7 mouse cellular contexts compared by ENCODE assay signal in genomic region chr9:88482829-88483396, GRCm38 (mm10). TPM values are rescaled to one million over a fixed set of nuclear protein-coding genes. Genes with fewer than 3 reads are reported as not detected.
A peak's percentile ranks its signal among the peaks of the same experiment; 100 is the strongest.
DNase-seq lines count a peak whose midpoint lies in the region; ATAC-seq and TF ChIP-seq lines count a peak whose summit lies in the region.

No protein-coding gene starts in this region.

- TF ChIP-seq POLR2A in bone marrow macrophage, adult 2 months (IDR thresholded peaks at IDR 0.05; ENCODE audit: borderline replicate concordance, low read depth, low read length) = no peak
- TF ChIP-seq POLR2A in small intestine, adult 2 months (IDR thresholded peaks at IDR 0.05; ENCODE audit: low read depth, low read length) = no peak; the same call in 1 of the 2 replicates

- H3K4me2 ChIP-seq in heart, embryonic 16.5 days (ENCODE audit: low read depth, low read length) = peak overlapping the region; percentile 78

- H3K27ac ChIP-seq in bone marrow macrophage, adult 2 months (ENCODE audit: insufficient read depth, low read depth, low read length) = peak overlapping the region; percentile 91
- H3K27ac ChIP-seq in forebrain, embryonic 10.5 days = peak overlapping the region; percentile 99
- H3K27ac ChIP-seq in heart, embryonic 16.5 days (ENCODE audit: low read length) = peak overlapping the region; percentile 100
- H3K27ac ChIP-seq in macrophage = peak overlapping the region; percentile 72
- H3K27ac ChIP-seq in small intestine, adult 2 months (ENCODE audit: insufficient read depth, low read depth, low read length) = peak overlapping the region; percentile 28

- H3K9ac ChIP-seq in heart, embryonic 16.5 days (ENCODE audit: low read length) = peak overlapping the region; percentile 92

- H3K79me2 ChIP-seq in macrophage (ENCODE audit: inconsistent target) = peaks cover 34% of the 10 kb centered on the region

- peak overlapping the region; percentile 71 for H3K4me3 ChIP-seq in bone marrow macrophage, adult 2 months (ENCODE audit: insufficient read depth, low read length)
- peak overlapping the region; percentile 99 for H3K4me3 ChIP-seq in forebrain, embryonic 10.5 days
- H3K4me3 ChIP-seq in heart, embryonic 16.5 days (ENCODE audit: low read length) = peak overlapping the region; percentile 99
- peak overlapping the region; percentile 49 for H3K4me3 ChIP-seq in macrophage (ENCODE audit: inconsistent target)
- H3K4me3 ChIP-seq in small intestine, adult 2 months (ENCODE audit: low read depth, low read length) = peak overlapping the region; percentile 91

- peaks cover 8% of the 10 kb centered on the region for H3K27me3 ChIP-seq in forebrain, embryonic 10.5 days (ENCODE audit: poor library complexity, severe bottlenecking)
- no peaks in the 10 kb centered on the region for H3K27me3 ChIP-seq in heart, embryonic 16.5 days (ENCODE audit: control insufficient read depth, insufficient read depth, low read length)
- no peaks in the 10 kb centered on the region for H3K27me3 ChIP-seq in small intestine, adult 2 months (ENCODE audit: control insufficient read depth, insufficient read depth, low read length)

- peak; percentile 78 for DNase-seq in MN1 (ENCODE audit: low spot score)
- no peak for DNase-seq in forebrain, embryonic 10.5 days (ENCODE audit: extremely low spot score, low spot score)
- peak; percentile 52 for DNase-seq in layer of hippocampus, adult 9-10 months (ENCODE audit: low spot score)

- H3K4me1 ChIP-seq in bone marrow macrophage, adult 2 months (ENCODE audit: control insufficient read depth, insufficient read depth, low read length) = peaks cover 11% of the 10 kb centered on the region
- H3K4me1 ChIP-seq in forebrain, embryonic 10.5 days = peaks cover 33% of the 10 kb centered on the region
- H3K4me1 ChIP-seq in heart, embryonic 16.5 days (ENCODE audit: control insufficient read depth, insufficient read depth, low read length) = peaks cover 12% of the 10 kb centered on the region
- H3K4me1 ChIP-seq in small intestine, adult 2 months (ENCODE audit: control insufficient read depth, insufficient read depth, insufficient read length, low read length) = 0 out of 2 replicates have a peak, but pooled peaks cover 1% of the 10 kb centered on the region

- TF ChIP-seq CTCF in bone marrow macrophage, adult 2 months (IDR thresholded peaks at IDR 0.05; ENCODE audit: low read depth, low read length) = no peak
- TF ChIP-seq CTCF in small intestine, adult 2 months (IDR thresholded peaks at IDR 0.05; ENCODE audit: extremely low read depth, insufficient read length, insufficient replicate concordance, low read depth, low read length) = no peak

- H3K36me3 ChIP-seq in forebrain, embryonic 10.5 days (replicated peaks) = peaks cover 24% of the 10 kb centered on the region
- H3K36me3 ChIP-seq in heart, embryonic 16.5 days (ENCODE audit: control insufficient read depth, insufficient read depth) = no peaks in the 10 kb centered on the region
- H3K36me3 ChIP-seq in macrophage (ENCODE audit: inconsistent target) = 0 out of 2 replicates have a peak, but pooled peaks cover 5% of the 10 kb centered on the region
- no peaks in the 10 kb centered on the region; the same call in 1 of the 2 replicates for H3K36me3 ChIP-seq in small intestine, adult 2 months (ENCODE audit: control insufficient read depth, insufficient read depth, low read length)

- under 1% methylated on average over 47 of the region's 52 CpGs for WGBS in forebrain, embryonic 10.5 days
- whole genome bisulfite sequencing in heart, embryonic 16.5 days = under 1% methylated on average over 45 of the region's 52 CpGs
- WGBS in macrophage (ENCODE audit: missing documents) = under 1% methylated on average over 31 of the region's 52 CpGs
- 1% methylated on average over 49 of the region's 52 CpGs for WGBS in small intestine, adult 2 months

- no peak for ATAC-seq in heart, embryonic 16.5 days (replicated peaks; ENCODE audit: extremely low read depth, insufficient read depth, low FRiP score)

- no peaks in the 10 kb centered on the region for H3K9me3 ChIP-seq in forebrain, embryonic 10.5 days
- no peaks in the 10 kb centered on the region for H3K9me3 ChIP-seq in heart, embryonic 16.5 days (replicated peaks; ENCODE audit: control insufficient read depth, low read length)

RNA-seq across cellular contexts. Expression of gene Syncrip, which starts 0.5 kb away (rescaled TPM):
- polyA plus RNA-seq in bone marrow macrophage, adult 2 months (2012; ENCODE audit: insufficient read depth, insufficient read length, missing spikeins) = 87.7 and 105 TPM in 2 replicates
- polyA plus RNA-seq in forebrain, embryonic 10.5 days (2016; fragmentation: Nextera tagmentation; extraction: Ambion mirVana) = 139 and 142 TPM in 2 replicates
- 49.1 and 55.1 TPM in 2 replicates for polyA plus RNA-seq in heart, embryonic 16.5 days (2015; fragmentation: Nextera tagmentation; extraction: Ambion mirVana)
- 100 to 1,000 TPM; 158 to 311 (median 218) TPM for total RNA-seq in macrophage (2018; cell fraction: chromatin; rRNA removed)
- total RNA-seq in macrophage (2018; cell fraction: cytosol; rRNA removed) = 10 to 100 TPM; 44.5 to 87.7 (median 64.7) TPM
- 100 to 1,000 TPM in 25 of 26 experiments, 10 to 100 TPM in 1; 93.2 to 233 (median 144) TPM for total RNA-seq in macrophage (2018; cell fraction: nucleus; rRNA removed)
- 51.6 to 196 TPM (median 122 TPM) in 3 replicates for polyA plus RNA-seq in macrophage (2018)
- 1.3 and 2.6 TPM in 2 replicates for polyA plus RNA-seq in small intestine, adult 2 months (2012; rRNA removed)

RNA-seq across cellular contexts. Expression of gene Gm20537, which starts 26.5 kb away (rescaled TPM):
- 2.4 and 3.5 TPM in 2 replicates for polyA plus RNA-seq in bone marrow macrophage, adult 2 months (2012; ENCODE audit: insufficient read depth, insufficient read length, missing spikeins)
- polyA plus RNA-seq in forebrain, embryonic 10.5 days (2016; fragmentation: Nextera tagmentation; extraction: Ambion mirVana) = 0.48 and 1.1 TPM in 2 replicates
- polyA plus RNA-seq in heart, embryonic 16.5 days (2015; fragmentation: Nextera tagmentation; extraction: Ambion mirVana) = 0.30 and 0.59 TPM in 2 replicates
- 10 to 100 TPM in 8 of 26 experiments, 1 to 10 TPM in 17, not detected in 1; 2.1 to 16.7 (median 6.4) TPM for total RNA-seq in macrophage (2018; cell fraction: chromatin; rRNA removed)
- total RNA-seq in macrophage (2018; cell fraction: cytosol; rRNA removed) = 1 to 10 TPM in 1 of 26 experiments, under 1 TPM in 4, not detected in 21; 0.31 to 1.1 (median 0.38) TPM
- 10 to 100 TPM in 1 of 26 experiments, 1 to 10 TPM in 22, not detected in 3; 1.1 to 10.7 (median 3.6) TPM for total RNA-seq in macrophage (2018; cell fraction: nucleus; rRNA removed)
- not detected in 3 replicates for polyA plus RNA-seq in macrophage (2018)
- polyA plus RNA-seq in small intestine, adult 2 months (2012; rRNA removed) = 0.38 and 0.87 TPM in 2 replicates

RNA-seq across cellular contexts. Expression of gene Snx14, which starts 44.2 kb away (rescaled TPM):
- polyA plus RNA-seq in bone marrow macrophage, adult 2 months (2012; ENCODE audit: insufficient read depth, insufficient read length, missing spikeins) = 39.0 and 40.4 TPM in 2 replicates
- 20.3 and 21.5 TPM in 2 replicates for polyA plus RNA-seq in forebrain, embryonic 10.5 days (2016; fragmentation: Nextera tagmentation; extraction: Ambion mirVana)
- polyA plus RNA-seq in heart, embryonic 16.5 days (2015; fragmentation: Nextera tagmentation; extraction: Ambion mirVana) = 30.4 and 34.9 TPM in 2 replicates
- 10 to 100 TPM; 21.8 to 99.0 (median 67.5) TPM for total RNA-seq in macrophage (2018; cell fraction: chromatin; rRNA removed)
- 10 to 100 TPM; 13.2 to 34.7 (median 21.1) TPM for total RNA-seq in macrophage (2018; cell fraction: cytosol; rRNA removed)
- 10 to 100 TPM; 19.3 to 63.9 (median 33.7) TPM for total RNA-seq in macrophage (2018; cell fraction: nucleus; rRNA removed)
- 24.9 to 35.5 TPM (median 30.3 TPM) in 3 replicates for polyA plus RNA-seq in macrophage (2018)
- 4.1 and 7.1 TPM in 2 replicates for polyA plus RNA-seq in small intestine, adult 2 months (2012; rRNA removed)

Comparison
In these comparisons a context has a peak if more than half of its experiments do, and no peak if none do; other contexts are left out.
1. H3K27ac ChIP-seq: peak in every context shown above with its lines; median percentile 100 in heart, embryonic 16.5 days; 99 in forebrain, embryonic 10.5 days; 91 in bone marrow macrophage, adult 2 months; 72 in macrophage; 28 in small intestine, adult 2 months.
2. H3K4me3 ChIP-seq: peak in every context shown above with its lines; median percentile 99 in forebrain, embryonic 10.5 days; 99 in heart, embryonic 16.5 days; 91 in small intestine, adult 2 months; 71 in bone marrow macrophage, adult 2 months; 49 in macrophage.
3. RNA of gene Syncrip, which starts 0.5 kb away (polyA plus RNA-seq): 51.6 to 196 TPM in macrophage, 139 to 142 TPM in forebrain, embryonic 10.5 days, 87.7 to 105 TPM in bone marrow macrophage, adult 2 months and 49.1 to 55.1 TPM in heart, embryonic 16.5 days; 1.3 to 2.6 TPM in small intestine, adult 2 months; every median in the first group is over 10 times any median in the second.